Mouse (Mus musculus) lung, adult 2 months (tissue): ENCODE measurements around the gene Eid1. TPM values are rescaled to one million over a fixed set of nuclear protein-coding genes. Genes with fewer than 3 reads are reported as not detected.

Experiments
- DNase-seq: peaks from one replicate; pipeline ENCODE4 v3.0.0; 2022
- H3K4me1 ChIP-seq: fragments of 200-500 bp; 2 replicates; pipeline ENCODE4 v1.6.1; 2011; ENCODE audit warnings: low read length; ENCODE audit not compliant: control insufficient read depth, insufficient read depth
- H3K4me3 ChIP-seq: fragments of 200-500 bp; replicated peaks from 2 replicates; pipeline ENCODE3; 2011; ENCODE audit warnings: low read depth, mild to moderate bottlenecking, control low read depth, low read length; ENCODE audit errors: extremely low read depth
- CTCF ChIP-seq: fragments of 200-500 bp; IDR thresholded peaks from 2 replicates; pipeline ENCODE4 v1.5.1; 2011; ENCODE audit warnings: mild to moderate bottlenecking, low read length, control low read depth; ENCODE audit not compliant: insufficient read depth
- POLR2A ChIP-seq: fragments of 200-500 bp; IDR thresholded peaks from 2 replicates; pipeline ENCODE4 v1.6.1; 2011; ENCODE audit warnings: low read depth, mild to moderate bottlenecking, control low read depth, low read length, borderline replicate concordance; ENCODE audit errors: extremely low read depth
- WGBS: fragments of 180-500 bp; shearing (Covaris S2); methylation state at CpG from one replicate; pipeline ENCODE4 v1.1.7; 2018; 5-methylcytosine and 5-hydroxymethylcytosine counted together
- polyA plus RNA-seq: library from polyadenylated mRNA; depleted of rRNA; stranded (reverse); fragments of >200 nt; gene quantifications from 2 replicates; pipeline ENCODE4 v1.2.3, GENCODE M21; 2012

Gene Eid1
- polyA plus RNA-seq, 1 experiment = 23.2 TPM

DNA sequence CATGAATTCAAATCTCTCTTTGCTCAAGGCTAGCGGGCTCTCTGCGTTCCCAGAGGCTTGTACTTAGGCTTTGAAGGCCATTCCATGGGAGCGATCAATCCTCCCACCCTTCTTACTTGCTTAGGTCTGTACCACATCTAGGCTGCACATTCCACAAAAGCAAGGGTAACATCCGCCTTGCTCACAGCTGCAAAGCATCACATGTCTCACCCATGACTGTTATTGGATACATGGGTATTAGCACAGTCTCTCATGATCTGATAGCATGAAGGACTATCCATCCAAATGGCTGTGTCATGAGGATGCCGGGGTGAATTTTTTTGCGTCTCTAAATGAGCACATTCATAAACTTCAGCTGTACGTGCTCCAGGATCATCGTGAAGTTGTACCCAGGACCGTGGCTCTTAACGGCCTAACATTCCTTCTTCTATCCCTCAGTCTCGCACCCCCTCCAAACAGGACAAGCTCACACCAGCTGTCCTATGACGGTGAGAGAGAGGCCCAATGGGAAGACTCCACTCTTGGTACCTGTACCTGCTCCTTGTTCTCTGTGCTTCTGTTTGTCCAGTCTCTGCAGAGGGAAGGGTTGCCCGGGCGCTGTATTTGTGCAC lies 22.0 kb upstream of the Eid1 start:
- DNase-seq = no peak
- 81% methylated on average over 14 of the region's 14 CpGs for WGBS
- TF ChIP-seq CTCF (no peak), POLR2A (no peak)
- 0 out of 2 replicates have a peak, but pooled peaks cover 4% of the 10 kb centered on the region for H3K4me1 ChIP-seq
- no peak overlapping the region for H3K4me3 ChIP-seq

DNA sequence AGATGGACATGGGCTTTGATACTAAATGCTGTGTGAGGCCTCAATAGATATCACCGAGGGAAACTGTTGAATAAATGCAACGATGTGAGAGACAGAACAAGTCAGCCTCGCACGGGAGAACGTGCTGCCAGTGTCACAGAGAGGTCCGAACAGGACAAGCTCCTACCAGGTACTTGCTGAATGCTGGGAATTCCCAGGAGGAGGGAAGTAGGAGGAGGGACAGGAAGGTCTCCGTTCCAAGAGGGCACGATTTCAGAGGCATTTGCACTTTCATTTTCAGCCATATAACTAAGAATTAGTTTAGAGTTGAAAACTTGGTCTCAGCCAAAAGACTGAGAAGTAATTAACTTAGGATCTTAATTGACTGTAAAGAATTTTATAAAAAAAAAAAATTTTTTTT lies 21.3 kb upstream of the Eid1 start:
- Histone ChIP-seq H3K4me3 (peak overlapping the region; percentile 51), H3K4me1 (0 out of 2 replicates have a peak, but pooled peaks cover 4% of the 10 kb centered on the region)
- TF ChIP-seq POLR2A = no peak
- TF ChIP-seq CTCF = no peak
- 40% methylated on average over 8 of the region's 8 CpGs for WGBS
- no peak for DNase-seq

DNA sequence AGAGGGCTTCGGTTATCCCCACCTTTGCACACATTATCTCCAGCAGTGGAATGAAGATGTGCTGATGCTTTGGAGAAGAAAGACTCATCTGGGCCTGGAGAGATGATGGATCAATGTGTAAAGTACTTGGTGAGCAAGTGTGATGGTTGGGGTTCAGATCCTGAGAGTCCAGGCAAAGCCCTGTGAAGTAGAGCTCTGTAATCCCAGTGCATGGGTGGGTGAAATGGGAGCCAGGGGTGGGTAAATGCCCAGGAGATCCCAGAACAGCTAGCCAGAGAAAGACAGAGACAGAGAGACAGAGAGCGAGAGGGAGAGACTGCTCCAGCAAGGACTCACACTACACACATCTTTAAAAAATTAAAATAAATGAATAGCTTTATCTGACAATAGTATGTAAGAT lies 19.6 kb upstream of the Eid1 start:
- TF ChIP-seq CTCF (no peak), POLR2A (no peak)
- 0 out of 2 replicates have a peak, but pooled peaks cover 4% of the 10 kb centered on the region for H3K4me1 ChIP-seq
- DNase-seq = no peak
- WGBS = 95% methylated on average over 2 of the region's 2 CpGs
- H3K4me3 ChIP-seq = no peak overlapping the region

DNA sequence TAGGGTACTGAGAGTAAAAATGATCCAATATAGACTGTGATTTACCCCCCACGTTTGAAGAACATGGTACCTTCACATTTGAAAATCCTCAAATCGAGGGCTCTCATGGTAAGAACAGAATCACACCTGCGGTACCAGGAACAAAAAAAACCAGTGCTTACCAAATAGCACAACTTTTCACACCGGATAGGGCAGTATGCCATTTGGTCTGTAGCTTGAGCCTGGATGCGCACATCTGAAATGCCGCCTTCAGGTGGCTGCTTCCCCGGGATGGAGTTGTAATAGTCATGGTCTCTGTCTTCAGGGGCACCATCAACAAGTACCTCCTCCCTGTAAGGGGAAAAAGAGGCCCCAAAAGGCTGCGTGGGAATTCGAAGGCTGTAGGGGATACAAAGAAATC lies 17.5 kb upstream of the Eid1 start:
- 92% methylated on average over 9 of the region's 9 CpGs for WGBS
- no peak for TF ChIP-seq CTCF
- TF ChIP-seq POLR2A = no peak
- H3K4me1 ChIP-seq = 0 out of 2 replicates have a peak, but pooled peaks cover 4% of the 10 kb centered on the region

DNA sequence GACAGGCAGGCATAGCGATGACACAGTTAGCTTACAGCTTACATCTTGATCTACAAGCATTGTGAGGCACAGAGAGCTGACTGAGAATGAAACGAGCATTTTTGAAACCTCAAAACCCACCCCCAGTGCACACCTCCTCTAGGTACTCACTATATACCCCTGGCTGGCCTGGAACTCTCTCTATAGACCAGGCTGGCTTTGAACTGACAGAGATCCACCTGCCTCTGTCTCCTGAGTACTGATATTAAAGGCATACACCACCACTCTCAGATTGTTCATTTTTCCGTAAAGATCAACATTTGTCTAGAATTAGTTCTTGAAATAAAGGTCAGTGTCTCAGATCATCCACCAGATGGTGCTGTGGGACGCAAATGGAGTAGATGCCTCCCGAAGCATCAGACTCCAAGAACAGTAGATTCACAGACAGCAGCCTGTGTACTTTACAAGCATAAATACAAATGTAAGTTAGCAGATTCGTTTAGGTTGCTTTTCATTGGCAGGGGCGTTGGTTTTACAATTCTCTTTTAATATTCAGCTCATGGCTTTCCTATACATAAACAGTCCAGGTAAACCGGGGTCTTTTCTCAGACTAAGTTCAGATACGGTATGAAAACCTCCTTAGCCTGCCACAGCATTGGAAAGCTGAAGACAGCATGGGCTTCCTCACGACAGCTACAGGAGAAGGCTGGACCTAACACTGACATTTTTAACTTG lies 12.9 kb upstream of the Eid1 start:
- Histone ChIP-seq H3K4me3 (no peak overlapping the region), H3K4me1 (no peaks in the 10 kb centered on the region)
- DNase-seq = peak; percentile 42
- no peak for TF ChIP-seq POLR2A
- TF ChIP-seq CTCF = peak; percentile 69
- WGBS = 8% methylated on average over 10 of the region's 10 CpGs

More for the DNA sequence above, 17.5 kb upstream of the Eid1 start:
- DNase-seq = no peak
- H3K4me3 ChIP-seq = no peak overlapping the region

DNA sequence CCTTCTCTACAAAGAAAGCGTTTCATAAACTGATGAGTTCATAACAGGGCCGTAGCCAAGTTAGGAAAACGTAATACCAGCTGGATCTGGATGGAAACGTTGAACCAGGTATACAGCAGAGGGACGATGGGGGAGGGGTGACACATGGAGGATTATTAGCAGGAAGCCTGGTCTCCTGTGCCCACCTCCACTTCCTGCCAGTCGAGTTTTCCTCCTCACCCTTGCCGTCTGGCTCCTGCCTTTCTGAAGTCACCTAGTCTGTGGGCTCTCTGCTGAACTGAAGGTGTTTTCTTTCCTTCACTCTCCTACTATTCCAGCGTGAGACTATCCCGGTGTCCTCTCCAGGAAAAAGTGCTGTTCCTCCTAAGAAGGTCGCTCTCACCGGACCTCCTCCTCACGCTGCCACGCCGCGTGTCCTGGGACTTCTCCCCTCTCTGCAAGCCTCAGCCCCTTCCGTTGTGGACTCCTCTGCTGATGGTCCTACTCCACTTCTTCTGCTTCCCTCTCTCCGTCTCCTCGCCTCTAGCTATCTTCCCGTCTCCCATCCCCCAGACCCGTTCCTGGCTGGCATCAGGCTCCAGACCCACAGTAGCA lies 12.3 kb upstream of the Eid1 start:
- TF ChIP-seq POLR2A (no peak), CTCF (no peak)
- Histone ChIP-seq H3K4me3 (no peak overlapping the region), H3K4me1 (no peaks in the 10 kb centered on the region)
- no peak for DNase-seq
- WGBS = 35% methylated on average over 20 of the region's 20 CpGs

DNA sequence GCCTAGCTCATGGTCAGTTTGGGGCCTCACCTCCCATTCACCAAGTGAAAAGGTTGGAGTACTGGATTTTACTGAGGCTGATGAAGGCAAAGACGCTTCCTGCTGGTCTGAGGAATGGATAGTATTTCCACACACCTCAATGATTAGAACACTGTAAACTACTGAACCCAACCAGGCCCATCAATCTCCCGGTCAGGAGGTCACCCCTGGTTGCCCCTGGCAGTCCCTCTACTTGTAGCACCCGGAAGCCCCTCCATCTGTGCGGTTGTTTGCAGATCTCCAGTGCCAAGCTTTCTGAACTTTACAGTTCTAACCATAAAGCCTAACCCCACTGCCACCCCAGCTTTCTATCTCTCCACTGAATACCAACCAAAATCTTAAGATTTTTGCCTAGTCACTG lies 11.7 kb upstream of the Eid1 start:
- H3K4me1 ChIP-seq = no peaks in the 10 kb centered on the region
- no peak for DNase-seq
- TF ChIP-seq CTCF (no peak), POLR2A (no peak)
- 68% methylated on average over 4 of the region's 4 CpGs for WGBS
- H3K4me3 ChIP-seq = no peak overlapping the region

DNA sequence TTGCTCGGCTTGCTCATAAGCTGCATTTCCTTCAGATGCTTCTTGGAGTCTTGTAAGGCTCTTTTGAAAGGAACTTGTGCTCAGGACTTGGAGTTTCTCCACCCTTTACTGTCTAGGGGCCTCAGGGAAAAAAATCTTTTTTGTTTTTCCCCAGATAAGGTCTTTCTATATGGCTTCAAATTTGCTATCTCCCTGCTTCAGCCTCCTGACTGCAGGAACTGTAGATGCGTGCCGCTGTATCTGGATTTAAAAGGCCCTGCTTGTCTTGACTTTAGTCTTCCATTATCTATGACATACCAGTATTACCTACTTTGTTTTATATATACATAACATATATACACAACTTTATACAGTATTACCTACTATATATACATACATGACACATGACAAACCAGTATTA lies 10.4 kb upstream of the Eid1 start:
- 94% methylated on average over 3 of the region's 3 CpGs for WGBS
- Histone ChIP-seq H3K4me1 (no peaks in the 10 kb centered on the region), H3K4me3 (no peak overlapping the region)
- TF ChIP-seq POLR2A (no peak), CTCF (no peak)
- DNase-seq = no peak

DNA sequence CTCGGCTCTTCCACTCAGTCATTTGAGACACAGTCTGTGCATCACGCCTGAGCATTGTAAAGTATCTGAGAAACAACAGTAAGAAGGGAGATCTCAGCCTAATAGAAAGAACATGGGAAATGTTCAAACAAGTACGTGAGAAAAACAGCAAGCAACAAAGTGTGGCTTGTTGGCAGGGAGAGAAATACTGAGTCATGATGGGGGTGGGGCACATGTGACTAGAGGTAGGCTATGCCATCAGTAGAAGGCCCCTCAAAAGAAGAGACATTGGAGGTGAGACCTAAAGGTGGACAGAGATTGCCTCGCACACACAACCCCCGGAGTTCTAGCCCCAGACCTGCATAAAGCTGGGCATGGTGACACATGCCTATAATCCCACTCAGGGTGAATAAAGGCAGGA lies 7.7 kb upstream of the Eid1 start:
- Histone ChIP-seq H3K4me1 (no peaks in the 10 kb centered on the region), H3K4me3 (no peak overlapping the region)
- TF ChIP-seq POLR2A (no peak), CTCF (no peak)
- 85% methylated on average over 5 of the region's 5 CpGs for whole genome bisulfite sequencing
- no peak for DNase-seq

DNA sequence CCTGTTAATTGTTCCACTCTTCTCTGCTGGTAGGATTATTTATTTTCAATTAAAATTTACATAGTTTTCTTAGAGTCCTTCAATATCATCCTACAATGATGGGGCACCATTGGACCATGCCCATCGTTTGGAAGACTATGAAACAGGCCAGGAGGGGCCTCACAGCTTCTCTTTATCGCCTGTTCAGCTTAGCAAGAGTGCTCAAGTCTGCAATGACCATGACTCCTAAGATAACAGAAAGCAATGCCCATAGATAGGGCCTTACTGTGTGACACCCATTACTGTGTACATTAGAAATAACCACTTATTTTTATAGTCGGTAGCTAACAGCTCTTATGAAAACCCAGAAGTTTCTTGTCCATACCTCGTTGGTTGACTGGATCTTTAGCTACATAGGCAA lies 7.0 kb upstream of the Eid1 start:
- no peak for TF ChIP-seq CTCF
- H3K4me1 ChIP-seq = no peaks in the 10 kb centered on the region
- 85% methylated on average over 4 of the region's 4 CpGs for WGBS
- no peak overlapping the region for H3K4me3 ChIP-seq
- no peak for DNase-seq
